Mouse (Mus musculus) cortical plate, adult 2 months (tissue): Measurements from ENCODE around the gene Slc22a23. TPM values are rescaled to one million over a fixed set of nuclear protein-coding genes. Genes with fewer than 3 reads are reported as not detected.

Experiments used
- H3K27ac ChIP-seq: fragments of 200-500 bp; 2 replicates; pipeline ENCODE4 v1.5.1; 2012; ENCODE audit warnings: low read length, control low read depth, inconsistent platforms; ENCODE audit not compliant: insufficient read depth
- H3K4me1 ChIP-seq: fragments of 200-500 bp; 2 replicates; pipeline ENCODE4 v1.6.1; 2011; ENCODE audit warnings: low read length; ENCODE audit not compliant: control insufficient read depth, insufficient read depth
- H3K4me3 ChIP-seq: fragments of 200-500 bp; 2 replicates; pipeline ENCODE4 v1.5.1; 2011; ENCODE audit warnings: mild to moderate bottlenecking, low read length, control low read depth; ENCODE audit not compliant: insufficient read depth
- CTCF ChIP-seq: fragments of 200-500 bp; IDR thresholded peaks from 2 replicates; pipeline ENCODE4 v1.5.1; 2011; ENCODE audit warnings: mild to moderate bottlenecking, control low read depth, low read length; ENCODE audit not compliant: insufficient read depth; ENCODE audit errors: extremely low read depth
- POLR2A ChIP-seq: fragments of 200-500 bp; IDR thresholded peaks from 2 replicates; pipeline ENCODE4 v1.6.1; 2011; ENCODE audit warnings: mild to moderate bottlenecking, low read length, control low read depth; ENCODE audit not compliant: insufficient read depth; ENCODE audit errors: extremely low read depth
- polyA plus RNA-seq: library from polyadenylated mRNA; depleted of rRNA; stranded (reverse); fragments of >200 nt; gene quantifications from 2 replicates; pipeline ENCODE4 v1.2.3, GENCODE M21; 2012

Slc22a23 gene
- polyA plus RNA-seq, 1 experiment: 54.4 TPM

DNA sequence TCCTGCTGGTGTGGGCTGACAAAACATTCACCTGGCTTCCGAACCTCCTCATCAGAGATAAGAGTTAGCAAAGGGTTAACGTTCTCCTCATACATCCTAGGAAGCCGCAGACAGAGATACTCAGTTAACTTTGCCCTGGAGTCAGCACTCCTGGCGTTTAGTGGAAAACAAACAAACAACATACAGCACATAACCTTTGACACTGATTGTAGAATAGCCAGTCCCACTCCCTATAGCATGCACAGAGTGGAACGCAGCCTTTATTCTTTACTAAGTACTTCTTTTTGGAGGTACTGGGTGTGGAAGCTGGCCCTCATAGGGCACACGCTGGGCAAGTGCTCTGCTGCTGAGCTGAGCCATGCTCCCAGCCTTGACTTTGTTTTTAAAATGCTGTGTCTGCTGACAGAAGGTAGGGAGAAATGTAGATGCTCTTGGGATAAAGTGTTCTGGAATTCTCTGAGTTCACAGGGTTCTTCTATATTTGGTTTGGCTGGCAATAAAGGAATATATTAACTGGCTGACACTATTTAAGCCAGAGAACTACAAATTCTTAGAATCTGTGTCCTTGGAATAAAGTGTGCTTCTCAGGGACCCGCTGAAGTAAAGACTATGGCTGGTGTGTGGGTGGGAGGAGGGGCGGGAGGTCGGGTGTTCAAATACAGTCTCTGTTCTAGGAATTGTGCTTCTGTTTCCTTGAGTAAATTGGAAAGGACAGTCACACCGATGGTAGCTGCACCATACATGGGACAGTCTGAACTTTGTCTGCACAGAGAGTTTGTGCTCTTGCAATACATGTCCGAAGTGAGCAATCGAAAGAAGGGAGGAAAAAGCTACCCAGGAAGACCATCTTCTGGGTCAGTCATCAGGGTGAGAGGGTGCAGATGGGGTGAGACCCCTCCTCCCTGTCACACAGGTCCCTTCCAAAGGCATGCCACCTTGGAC lies 117.0 kb downstream of the Slc22a23 start:
- no peak for TF ChIP-seq POLR2A
- TF ChIP-seq CTCF: no peak
- peaks cover 11% of the 10 kb centered on the region for H3K4me1 ChIP-seq
- no peak overlapping the region for H3K27ac ChIP-seq
- H3K4me3 ChIP-seq: no peak overlapping the region

DNA sequence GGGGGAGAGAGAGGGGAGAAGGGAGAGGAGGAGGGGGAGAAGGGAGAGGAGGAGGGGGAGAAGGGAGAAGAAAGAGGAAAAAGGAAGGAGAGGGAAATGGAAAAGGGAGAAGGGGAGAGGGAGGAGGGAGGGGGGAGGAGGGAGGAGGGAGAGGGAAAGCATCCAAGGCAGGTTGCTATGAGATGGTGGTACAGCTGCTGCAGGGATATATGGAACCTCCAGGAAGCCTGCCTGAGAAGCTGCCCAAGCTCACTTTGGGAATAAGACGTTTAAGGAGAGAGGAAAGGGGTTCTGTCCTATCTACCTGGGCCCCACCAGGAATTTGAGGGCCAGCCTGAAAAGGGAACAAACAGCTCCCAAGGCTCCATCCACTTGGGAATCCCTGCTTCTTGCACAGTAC lies 118.0 kb downstream of the Slc22a23 start:
- TF ChIP-seq CTCF: no peak
- TF ChIP-seq POLR2A: no peak
- no peak overlapping the region for H3K4me3 ChIP-seq
- H3K4me1 ChIP-seq: peaks cover 11% of the 10 kb centered on the region
- no peak overlapping the region for H3K27ac ChIP-seq

DNA sequence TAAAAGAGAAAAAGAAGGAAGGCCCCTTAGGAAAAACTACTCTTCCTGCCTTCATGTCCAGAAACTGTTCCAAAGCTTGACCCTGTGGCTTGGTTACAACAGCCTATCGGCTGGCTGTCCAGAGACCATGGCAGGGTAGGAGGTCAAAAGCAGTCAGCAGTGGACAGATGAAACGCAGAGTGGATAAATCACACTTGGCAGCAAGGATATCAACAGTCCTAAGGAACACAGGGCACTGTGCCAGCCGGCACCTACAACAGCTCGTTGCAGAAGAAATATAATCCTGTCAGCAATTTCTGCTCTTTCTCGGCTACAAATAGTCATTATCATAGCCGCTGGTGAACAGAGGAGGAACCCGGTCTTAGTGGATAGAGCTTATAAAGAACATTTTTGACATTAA lies 122.0 kb downstream of the Slc22a23 start:
- Histone ChIP-seq H3K4me3 (no peak overlapping the region), H3K27ac (no peak overlapping the region), H3K4me1 (peaks cover 16% of the 10 kb centered on the region)
- no peak for TF ChIP-seq CTCF
- no peak for TF ChIP-seq POLR2A

DNA sequence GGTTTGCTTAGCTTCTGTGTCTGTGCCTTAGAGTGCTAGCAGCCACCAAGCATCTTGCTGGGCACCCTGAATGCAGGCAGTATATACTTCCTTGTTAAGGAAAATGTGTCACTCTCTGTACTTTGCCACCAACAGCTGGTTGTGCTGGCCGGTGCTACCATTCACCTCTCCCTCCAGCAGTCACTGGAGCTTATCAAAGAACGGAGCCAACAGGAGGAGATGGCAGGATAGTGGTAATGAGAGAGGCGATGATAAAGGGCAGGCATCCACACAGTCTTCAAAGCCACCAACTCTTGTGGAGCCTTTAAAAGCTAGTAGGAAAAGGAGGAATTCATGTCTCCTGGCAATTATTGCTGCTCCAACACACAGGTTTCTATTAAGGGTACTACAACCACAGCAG lies 125.3 kb downstream of the Slc22a23 start:
- no peak overlapping the region for H3K27ac ChIP-seq
- H3K4me3 ChIP-seq: no peak overlapping the region
- H3K4me1 ChIP-seq: peaks cover 13% of the 10 kb centered on the region
- TF ChIP-seq CTCF (no peak), POLR2A (no peak)

DNA sequence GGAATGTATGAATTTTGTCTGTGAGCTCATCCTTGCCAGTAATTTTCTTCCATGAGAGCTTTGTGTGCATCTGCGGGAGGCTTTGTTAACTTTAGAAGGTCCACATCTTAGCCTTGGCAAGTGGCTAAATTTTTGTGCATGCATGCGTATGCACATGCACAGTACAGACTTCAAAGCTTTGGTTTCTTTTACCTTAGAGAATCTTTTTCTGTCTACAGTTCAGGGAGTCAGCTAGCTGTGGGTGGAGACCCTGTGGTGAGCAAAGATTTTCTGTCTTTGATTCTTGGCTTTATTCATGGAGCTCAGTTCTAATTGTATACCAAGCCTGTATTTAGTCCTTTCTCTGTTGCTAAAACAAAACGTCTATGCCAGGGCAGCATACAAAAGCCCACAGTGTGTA lies 126.2 kb downstream of the Slc22a23 start:
- no peak overlapping the region for H3K4me3 ChIP-seq

DNA sequence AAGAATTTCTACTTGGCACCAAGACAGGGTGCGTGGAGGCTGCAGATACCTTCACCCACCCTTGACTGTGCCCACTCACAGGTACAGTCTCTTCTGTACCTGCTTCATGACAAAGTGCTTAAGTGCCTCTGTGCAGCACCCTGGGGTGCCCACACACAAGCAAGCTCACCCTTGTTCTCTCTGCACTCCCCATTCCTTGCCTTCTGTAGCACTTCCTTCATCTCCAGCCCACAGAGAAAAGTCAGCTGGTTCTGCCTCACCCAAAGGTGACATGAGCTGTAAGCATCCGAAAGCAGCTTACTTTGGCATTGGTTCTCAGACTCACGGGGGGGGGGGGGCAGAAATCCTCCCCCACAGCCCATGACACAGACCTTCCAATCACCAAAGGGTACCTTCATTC lies 130.1 kb downstream of the Slc22a23 start:
- TF ChIP-seq CTCF (no peak), POLR2A (no peak)

More for the DNA sequence above, 126.2 kb downstream of the Slc22a23 start:
- TF ChIP-seq CTCF (no peak), POLR2A (no peak)
- H3K27ac ChIP-seq: no peak overlapping the region; the same call in 1 of the 2 replicates
- peaks cover 18% of the 10 kb centered on the region for H3K4me1 ChIP-seq

DNA sequence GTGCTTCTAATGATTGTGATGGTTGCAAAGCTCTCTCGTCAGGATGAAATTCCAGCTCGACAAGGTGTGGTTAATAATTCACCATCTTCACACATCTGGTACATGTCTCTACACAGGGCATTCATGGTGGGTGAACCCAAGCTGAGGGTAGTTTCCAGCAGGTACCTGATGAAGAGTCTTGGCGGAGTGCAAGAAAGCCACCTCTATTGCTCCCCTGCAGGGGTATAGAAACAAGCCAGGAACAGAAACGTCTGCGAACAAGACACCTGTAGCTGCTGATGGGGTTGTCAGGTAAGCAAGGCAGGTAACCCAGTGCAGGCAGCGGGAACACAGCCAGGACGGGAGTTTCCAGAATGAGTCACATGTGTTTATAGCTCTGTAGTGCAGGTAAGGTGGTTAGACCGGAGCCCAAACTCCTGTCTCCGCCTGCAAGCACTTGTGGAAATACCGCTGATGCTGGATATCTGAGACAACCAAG lies 132.2 kb downstream of the Slc22a23 start:
- TF ChIP-seq CTCF (no peak), POLR2A (no peak)
- peaks cover 7% of the 10 kb centered on the region for H3K4me1 ChIP-seq
- H3K4me3 ChIP-seq: no peak overlapping the region
- H3K27ac ChIP-seq: no peak overlapping the region

More for the DNA sequence above, 130.1 kb downstream of the Slc22a23 start:
- H3K4me3 ChIP-seq: no peak overlapping the region
- H3K4me1 ChIP-seq: peaks cover 14% of the 10 kb centered on the region
- no peak overlapping the region for H3K27ac ChIP-seq

DNA sequence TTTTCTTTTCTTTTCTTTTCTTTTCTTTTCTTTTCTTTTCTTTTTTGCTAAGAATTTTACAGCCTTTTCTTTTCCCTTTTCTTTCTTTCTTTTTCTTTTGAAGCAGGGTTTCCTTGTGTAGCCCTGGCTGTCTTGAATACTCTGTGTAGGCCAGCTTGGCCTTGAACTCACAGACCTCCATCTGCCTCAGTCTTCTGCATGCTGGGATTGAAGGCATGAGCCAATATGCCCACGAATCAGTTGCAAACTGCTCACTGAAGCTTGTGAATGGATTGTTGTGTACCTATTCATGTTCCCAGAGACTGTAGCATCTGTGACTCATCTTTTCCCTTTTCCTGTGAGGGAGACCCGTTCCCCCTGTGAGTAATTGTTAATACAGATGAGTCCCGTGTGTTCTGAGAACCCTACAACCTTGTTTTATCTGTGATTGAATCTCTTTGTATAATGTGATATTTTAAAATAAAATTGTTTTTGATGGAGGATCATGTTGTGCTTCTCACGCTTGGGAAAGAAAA lies 133.7 kb downstream of the Slc22a23 start:
- Histone ChIP-seq H3K27ac (no peak overlapping the region), H3K4me1 (peaks cover 7% of the 10 kb centered on the region), H3K4me3 (no peak overlapping the region)
- TF ChIP-seq CTCF: no peak
- TF ChIP-seq POLR2A: no peak

DNA sequence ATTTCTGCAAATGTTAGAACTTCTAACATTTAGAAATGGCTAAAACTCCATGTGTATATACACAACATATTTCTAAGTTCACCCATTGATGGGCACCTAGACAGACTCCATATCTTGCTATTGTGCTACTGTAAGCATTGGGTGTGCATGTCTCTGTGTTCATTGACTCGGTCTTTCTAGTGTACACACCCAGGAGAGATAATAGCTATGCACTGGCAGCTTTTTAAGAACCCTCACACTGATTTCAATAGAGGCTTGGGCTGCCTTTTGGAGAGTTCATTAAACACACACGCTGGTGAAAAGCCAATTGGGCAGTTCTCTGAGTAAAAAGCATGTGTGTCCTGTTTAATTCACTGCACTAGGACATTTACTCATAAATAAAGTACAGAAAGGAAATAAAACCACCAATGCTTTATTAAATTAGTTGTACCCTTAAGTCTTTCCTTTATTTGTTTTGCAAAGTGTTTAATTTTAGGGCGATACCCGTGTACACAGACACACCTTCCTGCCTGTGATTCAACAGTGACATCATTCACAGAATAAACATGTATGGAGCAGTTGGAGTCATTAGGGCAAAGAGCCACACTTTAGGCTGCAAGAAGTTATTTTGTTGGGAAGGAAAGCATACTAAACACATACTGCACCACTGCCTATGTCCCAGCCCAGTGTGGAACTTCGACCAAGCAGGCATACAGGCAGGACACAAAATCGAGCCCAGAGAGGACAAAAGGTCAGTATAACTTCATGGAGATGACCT lies 137.1 kb downstream of the Slc22a23 start:
- Histone ChIP-seq H3K27ac (no peak overlapping the region), H3K4me1 (no peaks in the 10 kb centered on the region)
- no peak for TF ChIP-seq CTCF
- TF ChIP-seq POLR2A: no peak

DNA sequence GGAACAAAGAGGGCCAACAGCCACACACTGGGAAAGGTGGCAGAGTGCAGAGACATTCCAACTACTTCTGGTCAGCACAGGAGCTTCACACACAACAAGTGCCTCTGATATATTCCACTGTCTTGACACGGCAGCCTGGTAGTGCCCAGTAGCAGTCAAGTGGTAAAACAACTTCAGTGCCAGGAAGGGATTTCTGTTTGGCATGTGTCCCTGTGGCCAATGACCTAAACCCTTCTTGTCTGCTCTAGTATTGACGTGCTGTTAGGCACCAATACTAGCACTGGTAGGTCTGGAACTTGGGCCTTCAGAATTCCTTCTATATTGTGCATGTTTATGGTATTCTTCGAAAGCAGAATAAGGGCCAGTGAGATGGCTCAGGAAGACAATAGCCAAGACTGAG lies 139.8 kb downstream of the Slc22a23 start:
- no peak overlapping the region for H3K4me3 ChIP-seq
- H3K27ac ChIP-seq: no peak overlapping the region
- H3K4me1 ChIP-seq: peaks cover 2% of the 10 kb centered on the region; the same call in 1 of the 2 replicates
- TF ChIP-seq CTCF (no peak), POLR2A (no peak)

More for the DNA sequence above, 137.1 kb downstream of the Slc22a23 start:
- no peak overlapping the region for H3K4me3 ChIP-seq
